Mouse (Mus musculus) cerebellum, postnatal 4 days (tissue): ENCODE data around the gene Ttll9.
A peak's percentile ranks its signal among the peaks of the same experiment; 100 is the strongest.

Source experiments
- DNase-seq, 2 experiments: peaks; one replicate each; pipeline ENCODE4 v3.0.0; 2022; ENCODE audit warnings: low spot score in 2 of 2, mixed read lengths in 1 of 2

Ttll9 gene

DNA sequence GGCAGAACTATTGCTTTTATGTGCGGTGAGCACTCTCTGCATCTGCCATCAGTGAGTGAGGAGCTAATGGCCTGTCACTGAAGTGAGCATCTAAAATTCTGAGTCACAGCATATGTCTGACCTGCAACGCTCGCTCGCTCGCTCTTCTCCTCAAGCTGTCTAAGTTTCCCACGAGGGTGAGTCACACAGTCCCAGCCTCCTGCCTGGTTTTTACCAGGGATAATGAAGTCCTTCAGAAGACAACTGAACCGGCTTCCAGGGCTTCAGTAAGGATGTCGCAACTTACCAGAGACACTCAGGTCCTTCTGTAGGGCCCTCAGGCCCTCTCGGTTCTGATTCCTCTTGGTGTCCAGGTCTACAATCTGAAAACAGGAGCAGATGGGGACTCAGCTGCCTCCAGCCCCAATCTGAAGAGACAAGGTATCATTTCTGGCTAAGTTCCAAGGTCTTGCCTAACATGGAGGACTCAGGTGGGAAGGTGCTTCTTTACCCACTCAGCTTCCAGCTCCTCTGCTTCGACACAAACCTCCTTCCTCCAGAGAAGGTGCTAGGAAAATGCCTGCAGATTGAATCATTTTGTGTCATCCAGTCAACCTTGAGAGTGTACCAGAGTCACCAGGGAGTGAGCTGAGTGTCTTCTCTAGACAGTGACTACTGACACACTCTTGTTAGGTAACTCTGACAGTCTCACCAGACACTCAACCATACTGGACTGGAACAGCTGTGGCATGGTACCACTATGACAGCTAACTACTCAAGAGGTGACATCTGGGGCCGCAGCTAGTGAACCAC, 51.6 kb downstream of the Ttll9 start:
- no peak for DNase-seq

DNA sequence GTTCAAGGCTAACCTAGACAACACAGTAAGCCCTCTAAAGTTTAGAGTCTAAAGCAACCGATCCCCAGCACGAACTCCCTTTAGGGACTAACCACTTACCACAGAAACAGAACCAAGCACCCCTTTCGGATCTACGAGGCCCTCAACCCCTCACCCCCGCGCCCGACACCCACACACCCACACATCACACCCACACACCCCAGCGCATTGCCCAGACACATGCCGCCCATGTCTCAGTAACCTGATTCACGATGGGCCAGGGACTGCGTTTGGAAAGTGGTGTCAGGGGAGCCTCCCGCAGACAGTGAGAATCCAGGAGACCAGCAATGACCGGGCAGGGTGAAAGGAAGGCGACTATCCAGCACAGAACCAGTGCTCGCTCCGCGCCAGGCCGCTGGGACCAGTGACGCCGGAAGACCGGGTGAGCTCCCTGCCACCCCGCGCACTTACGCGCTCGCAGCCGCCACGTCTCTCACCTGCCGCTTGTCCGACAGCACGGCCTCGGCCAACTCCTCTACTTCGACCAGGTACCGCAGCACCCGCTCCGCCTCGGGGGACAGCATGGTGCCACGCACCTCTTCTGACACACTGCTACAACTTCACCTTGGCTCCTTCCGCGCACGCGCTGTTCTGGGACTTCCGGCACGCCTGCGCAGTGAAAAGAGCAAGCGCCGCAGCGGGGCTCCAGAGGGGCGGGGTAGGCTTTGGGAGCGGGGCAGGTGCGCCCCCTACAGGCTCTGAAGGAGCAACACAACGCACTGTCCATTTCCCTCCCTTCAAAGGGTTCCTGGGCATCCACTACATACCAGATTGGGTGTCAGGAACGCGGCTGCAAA, 52.7 kb downstream of the Ttll9 start, which contains the start of gene Pdrg1:
Gene Pdrg1, minus strand, starts transcription at position 670 of the 836 bp plus-strand sequence.
- DNase-seq, result peak; percentile 93 to 96

DNA sequence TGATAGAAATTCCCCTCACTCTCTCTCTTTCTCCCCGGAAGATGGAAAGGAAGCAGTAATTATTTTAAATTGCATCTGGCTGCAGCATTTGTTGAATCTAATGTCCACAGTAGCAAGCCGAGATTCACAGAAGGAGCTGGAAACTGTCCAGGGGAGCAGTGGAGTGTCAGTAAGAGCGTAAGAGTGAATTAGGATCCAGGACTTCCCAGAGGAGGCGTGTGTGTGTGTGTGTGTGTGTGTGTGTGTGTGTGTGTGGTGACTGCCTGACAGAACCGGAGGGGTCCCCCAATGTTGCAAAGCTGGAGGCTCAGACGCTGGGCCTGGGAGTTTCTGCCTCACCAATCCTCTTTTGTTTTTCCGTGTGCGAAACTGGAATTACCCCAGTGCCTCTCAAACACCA, 53.5 kb downstream of the Ttll9 start:
- peak in 1 of 2 experiments; percentile 62 for DNase-seq

DNA sequence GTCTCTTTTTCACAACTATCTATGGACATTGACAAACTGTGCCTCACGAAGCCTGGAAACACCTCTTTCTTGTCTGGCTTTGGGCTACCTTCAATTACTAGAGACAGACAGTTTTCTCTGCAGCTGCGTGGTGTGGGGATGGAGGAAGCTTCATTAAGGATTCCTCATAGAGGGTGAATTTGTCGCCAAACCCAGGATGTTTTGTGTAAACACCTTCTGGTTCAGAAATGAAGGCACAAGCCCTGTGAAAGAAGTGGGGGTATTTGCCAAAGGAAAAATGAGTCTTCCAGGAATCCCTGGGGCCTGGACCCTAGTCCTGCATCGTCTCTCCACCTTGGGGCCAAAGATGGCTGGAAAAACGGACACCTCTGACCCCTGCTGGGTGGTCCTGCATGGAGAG, 54.5 kb downstream of the Ttll9 start:
- DNase-seq, result no peak

DNA sequence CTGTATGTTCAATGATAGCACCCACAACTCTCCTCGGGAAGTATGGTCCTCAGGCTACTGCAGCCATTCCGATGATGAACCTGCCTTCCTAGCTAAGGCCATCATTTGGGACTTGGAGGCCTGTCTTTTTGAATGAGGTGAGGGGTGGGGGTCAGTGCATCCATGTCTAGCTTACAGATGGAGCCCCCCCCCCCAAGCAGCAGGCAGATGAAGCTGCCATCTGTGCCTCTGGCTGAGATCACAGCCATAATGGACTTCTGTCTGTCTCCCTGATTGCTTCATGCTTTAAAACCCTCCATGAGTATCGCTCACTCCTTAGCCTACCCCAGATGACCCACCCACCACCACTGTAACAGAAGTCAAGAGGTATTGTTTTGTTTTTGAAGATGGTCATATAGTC, 57.1 kb downstream of the Ttll9 start:
- DNase-seq, result no peak

- DNase-seq, result no peak
These were observed 58.9 kb downstream of the Ttll9 start for GRCm38 (mm10) chr2:153021163-153021562.

DNA sequence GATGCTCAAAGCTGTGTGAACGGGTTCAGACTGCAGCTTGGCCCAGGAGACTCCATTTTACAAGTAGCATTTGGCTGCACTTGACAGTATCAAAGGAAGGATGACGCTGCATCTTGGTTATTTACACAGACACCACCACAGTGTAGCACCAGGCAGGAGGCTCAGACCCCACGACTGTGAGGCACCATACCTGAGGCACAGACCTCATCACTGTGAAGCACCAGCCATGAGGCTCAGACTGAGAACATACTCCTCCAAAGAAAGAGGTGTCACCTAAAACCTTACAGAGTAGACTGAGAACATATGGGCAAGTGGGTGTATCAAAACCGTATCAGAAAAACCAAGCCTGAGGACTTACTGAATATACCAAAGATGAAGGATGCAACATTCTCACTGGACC, 60.6 kb downstream of the Ttll9 start:
- DNase-seq, result no peak

DNA sequence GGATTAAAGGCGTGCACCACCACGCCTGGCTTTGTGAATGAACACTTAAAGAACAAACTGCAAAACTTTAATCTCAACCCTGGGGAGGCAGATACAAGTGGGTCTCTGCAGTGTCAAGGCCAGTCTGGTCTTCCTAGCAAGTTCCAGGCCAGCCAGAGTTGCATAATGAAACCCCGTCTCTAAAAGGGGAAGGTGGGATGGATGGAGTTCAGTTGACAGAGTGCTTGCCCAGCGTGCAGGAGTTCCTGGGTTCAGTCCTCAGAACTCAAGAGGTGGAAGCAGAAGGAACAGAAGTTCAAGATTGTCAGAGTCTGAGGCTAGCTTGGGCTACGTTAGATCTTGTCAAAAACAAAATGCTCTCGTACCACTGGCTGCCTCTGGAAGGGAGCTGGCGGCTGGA, 63.8 kb downstream of the Ttll9 start:
- DNase-seq, result no peak

GRCm38 (mm10) chr2:153027501-153027900, 65.2 kb downstream of the Ttll9 start:
- DNase-seq, result no peak

DNA sequence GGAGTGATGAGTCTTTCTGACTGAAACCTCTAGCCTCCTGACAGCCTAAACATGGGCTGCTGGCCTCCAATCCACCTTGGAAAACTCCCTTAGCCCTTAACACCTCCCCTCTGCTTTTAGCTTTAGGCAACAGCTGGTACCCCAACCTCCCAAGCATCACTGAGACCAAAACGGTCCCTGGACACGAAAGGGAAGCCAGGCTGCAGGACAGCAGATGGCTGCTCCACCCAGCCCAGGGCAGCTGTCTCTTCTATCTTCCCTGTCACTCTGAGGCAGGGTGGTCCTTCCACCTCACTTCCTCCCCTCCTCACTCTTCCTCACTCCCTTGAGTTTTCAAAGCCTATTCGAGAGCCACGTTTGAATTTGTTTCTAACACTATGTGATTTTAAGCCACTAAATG, 68.1 kb downstream of the Ttll9 start:
- peak in 1 of 2 experiments; percentile 50 for DNase-seq

DNA sequence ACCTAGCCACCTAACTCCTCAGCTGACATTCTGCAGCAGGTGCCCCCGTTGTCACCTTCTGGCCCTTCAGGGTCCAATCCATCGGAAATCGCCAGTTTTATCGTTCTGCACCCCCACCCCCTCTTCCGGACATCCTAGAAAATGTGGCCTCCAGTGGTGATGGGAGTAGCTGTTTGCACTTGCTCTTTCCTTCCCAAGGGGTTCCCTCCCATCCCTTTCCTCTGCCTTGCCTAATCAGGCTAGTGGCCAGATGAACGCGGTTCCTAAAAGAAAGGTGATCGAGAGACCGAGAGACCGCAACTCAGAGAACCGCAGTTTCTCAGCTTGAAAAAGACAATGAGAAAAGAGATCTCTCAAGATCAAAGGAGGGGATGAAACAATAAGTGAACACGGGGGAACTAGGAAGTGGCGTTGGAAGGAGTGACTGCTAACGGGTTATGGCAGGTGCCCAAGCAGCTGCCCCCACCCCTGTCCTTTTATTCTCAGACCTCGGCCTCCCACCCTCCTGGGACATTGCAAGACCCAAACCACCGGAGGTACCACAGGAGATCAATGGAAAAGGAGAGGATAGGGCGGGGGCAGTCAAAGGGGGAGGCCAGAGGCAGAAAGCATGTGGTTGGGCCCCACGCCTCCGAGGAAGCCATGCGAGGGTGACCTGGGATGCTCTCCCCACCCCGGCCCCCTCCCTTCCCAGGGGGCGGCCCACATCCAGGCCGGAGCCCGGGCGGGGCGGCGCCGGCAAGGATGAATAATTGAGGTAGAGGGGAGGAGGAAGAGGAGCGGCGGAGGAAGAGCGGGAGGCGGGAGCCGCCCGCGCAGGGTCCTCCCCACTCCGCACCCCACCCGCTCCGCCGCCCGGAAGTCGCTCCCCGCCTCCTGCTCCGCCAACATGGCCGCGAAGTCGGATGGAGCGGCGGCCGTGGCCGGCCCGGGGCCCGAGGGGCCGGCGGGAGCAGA, 69.1 kb downstream of the Ttll9 start, which contains the start of gene Xkr7:
Gene Xkr7, plus strand, starts transcription at position 727 of the 957 bp plus-strand sequence.
- peak in 1 of 2 experiments; percentile 64 for DNase-seq

GRCm38 (mm10) chr2:153032083-153032842, 70.0 kb downstream of the Ttll9 start:
- peak; percentile 61 to 74 for DNase-seq

GRCm38 (mm10) chr2:153032973-153033372, 70.7 kb downstream of the Ttll9 start:
- DNase-seq, result no peak

- DNase-seq, result no peak
These were observed 71.4 kb downstream of the Ttll9 start for GRCm38 (mm10) chr2:153033545-153034230.

GRCm38 (mm10) chr2:153036690-153037089, 74.4 kb downstream of the Ttll9 start:
- no peak for DNase-seq

- DNase-seq, result no peak
These were observed 81.6 kb downstream of the Ttll9 start for GRCm38 (mm10) chr2:153043886-153044285.

DNA sequence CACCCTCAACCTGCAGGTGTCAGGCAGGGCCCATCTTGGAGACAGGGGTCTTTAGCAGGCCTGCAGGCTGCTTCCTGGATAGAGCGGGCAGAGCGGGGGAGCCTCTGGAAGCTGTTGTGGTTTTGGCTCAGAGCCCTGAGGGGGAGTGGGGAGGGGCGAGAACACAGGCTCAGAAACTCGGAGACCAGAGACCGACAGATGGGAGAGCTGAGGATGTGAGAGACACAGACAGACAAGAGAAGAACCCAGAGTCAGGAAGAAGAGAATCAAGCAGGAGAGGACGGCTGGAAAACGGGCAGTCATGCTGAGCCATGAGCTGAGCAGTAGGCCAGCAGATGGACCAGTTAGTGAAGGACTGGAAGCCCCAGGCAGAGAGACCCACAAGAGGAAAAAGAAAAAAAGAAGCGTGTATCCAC, 83.6 kb downstream of the Ttll9 start:
- peak in 1 of 2 experiments; percentile 70 for DNase-seq

- peak in 1 of 2 experiments; percentile 88 for DNase-seq
These were observed 85.7 kb downstream of the Ttll9 start for GRCm38 (mm10) chr2:153047828-153048465.

- DNase-seq, result peak in 1 of 2 experiments; percentile 80
These were observed 87.2 kb downstream of the Ttll9 start for GRCm38 (mm10) chr2:153049288-153049996.
